ENCODE assay signal across 10 mouse cellular contexts in the genomic region with DNA sequence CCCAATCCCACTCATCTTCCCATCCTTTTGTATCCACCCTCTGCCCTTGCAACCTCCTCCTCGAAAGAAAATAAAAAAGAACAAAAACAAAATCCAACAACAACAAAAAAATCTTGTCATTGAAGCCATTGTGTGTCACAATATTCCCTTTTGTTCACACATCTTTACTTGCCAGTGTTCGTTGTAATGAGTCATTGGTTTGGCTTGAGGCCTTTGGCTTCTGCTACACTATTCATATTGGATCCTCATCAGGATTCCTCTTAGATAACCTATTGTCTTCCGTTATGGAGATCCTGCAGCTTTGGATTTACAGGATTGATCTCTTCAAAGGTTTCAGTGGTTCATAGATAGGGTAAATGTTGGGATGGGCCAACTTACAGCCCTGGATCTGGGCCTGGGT.
"Had no signal": no experiment of that assay in that cellular context is flagged by ENCODE, and none has a peak within 500 bp of the region (broad histone marks: within the 10 kb centered on the region; RNA-seq: fewer than 3 reads in every experiment).

No protein-coding gene starts in this region.

- DNase-seq: kidney, postnatal 14 days; layer of hippocampus, postnatal 36 days; left cerebral cortex, postnatal 4 days; lung, adult 2 months; lung, postnatal 36 days; right cerebral cortex, adult 18-20 months; right cerebral cortex, postnatal 25 days; thymus, postnatal 4 days had no signal

- ATAC-seq: lung, postnatal 0 days; midbrain, embryonic 13.5 days had no signal
